8 mouse cellular contexts compared by ENCODE assay signal in the genomic region with DNA sequence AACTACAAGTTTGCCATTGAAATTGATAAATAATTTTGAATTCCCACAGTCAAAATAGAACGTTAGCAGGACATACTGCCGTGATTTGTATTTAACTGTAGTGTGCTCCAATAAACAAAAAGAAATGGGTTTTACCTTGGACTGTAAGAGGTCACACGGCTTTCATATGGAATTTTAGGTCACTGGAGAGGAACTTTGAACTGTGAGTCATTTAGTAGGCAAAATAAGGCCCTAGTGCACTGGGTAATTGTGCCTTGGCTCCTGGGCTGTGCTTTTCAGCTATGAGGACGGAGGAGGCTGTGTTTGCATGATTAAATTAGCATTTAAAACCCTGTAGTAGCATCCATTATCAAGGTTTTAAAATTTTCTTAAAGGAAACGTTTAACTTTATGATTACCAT. TPM values are rescaled to one million over a fixed set of nuclear protein-coding genes. Genes with fewer than 3 reads are reported as not detected.
DNase-seq lines count a peak whose midpoint lies in the region; ATAC-seq lines count a peak whose summit lies in the region.

No protein-coding gene starts in this region.

- H3K9me3 ChIP-seq in heart, embryonic 10.5 days = no peaks in the 10 kb centered on the region
- no peaks in the 10 kb centered on the region for H3K9me3 ChIP-seq in forebrain, embryonic 12.5 days
- no peaks in the 10 kb centered on the region for H3K9me3 ChIP-seq in liver, embryonic 11.5 days (ENCODE audit: control insufficient read depth, low read length)

- peak overlapping the region; percentile 89 for H3K4me3 ChIP-seq in heart, embryonic 10.5 days
- H3K4me3 ChIP-seq in forebrain, embryonic 12.5 days (replicated peaks) = peak overlapping the region; percentile 90
- H3K4me3 ChIP-seq in liver, embryonic 11.5 days (ENCODE audit: low read depth, low read length) = peak overlapping the region; percentile 89

- H3K4me1 ChIP-seq in heart, embryonic 10.5 days = 0 out of 2 replicates have a peak, but pooled peaks cover 4% of the 10 kb centered on the region
- peaks cover 6% of the 10 kb centered on the region for H3K4me1 ChIP-seq in forebrain, embryonic 12.5 days
- H3K4me1 ChIP-seq in liver, embryonic 11.5 days (replicated peaks; ENCODE audit: control insufficient read depth, insufficient read depth, low read length) = peaks cover 9% of the 10 kb centered on the region

- 18% methylated on average over 5 of the region's 5 CpGs for WGBS in heart, embryonic 10.5 days
- 36% methylated on average over 5 of the region's 5 CpGs for WGBS in forebrain, embryonic 12.5 days
- WGBS in liver, embryonic 11.5 days = 38% methylated on average over 5 of the region's 5 CpGs

- no peak for DNase-seq in heart, embryonic 10.5 days (ENCODE audit: low spot score)
- no peak for DNase-seq in heart, adult 18-20 months
- DNase-seq in 3T3-L1 (ENCODE audit: low read depth, low spot score) = peak; percentile 8
- no peak for DNase-seq in liver, embryonic 11.5 days (ENCODE audit: low spot score)
- no peak for DNase-seq in adrenal gland, postnatal 4 days (ENCODE audit: low spot score in 2 of 2)
- DNase-seq in adrenal gland, postnatal 25 days = no peak

- peak overlapping the region; percentile 25; the same call in 1 of the 2 replicates for H3K9ac ChIP-seq in forebrain, embryonic 12.5 days
- no peak overlapping the region for H3K9ac ChIP-seq in liver, embryonic 11.5 days (ENCODE audit: low read depth, low read length)

- ATAC-seq in forebrain, embryonic 12.5 days (ENCODE audit: low FRiP score) = no peak
- no peak for ATAC-seq in liver, embryonic 11.5 days (replicated peaks; ENCODE audit: low FRiP score)
- ATAC-seq in inflammation-experienced regulatory T-cells, adult 6 months = no peak

- H3K36me3 ChIP-seq in heart, embryonic 10.5 days = no peaks in the 10 kb centered on the region
- H3K36me3 ChIP-seq in forebrain, embryonic 12.5 days (replicated peaks) = no peaks in the 10 kb centered on the region
- H3K36me3 ChIP-seq in liver, embryonic 11.5 days (ENCODE audit: control insufficient read depth, insufficient read depth, low read length) = no peaks in the 10 kb centered on the region

- peak overlapping the region; percentile 92 for H3K4me2 ChIP-seq in forebrain, embryonic 12.5 days
- peak overlapping the region; percentile 99 for H3K4me2 ChIP-seq in liver, embryonic 11.5 days

- no peaks in the 10 kb centered on the region for H3K27me3 ChIP-seq in heart, embryonic 10.5 days (ENCODE audit: insufficient read depth, poor library complexity, severe bottlenecking)
- peaks cover 2% of the 10 kb centered on the region; the same call in 1 of the 2 replicates for H3K27me3 ChIP-seq in forebrain, embryonic 12.5 days
- peaks cover 2% of the 10 kb centered on the region; the same call in 1 of the 2 replicates for H3K27me3 ChIP-seq in liver, embryonic 11.5 days (replicated peaks; ENCODE audit: control insufficient read depth, insufficient read depth, low read length)

- peak overlapping the region; percentile 97 for H3K27ac ChIP-seq in heart, embryonic 10.5 days
- no peak overlapping the region for H3K27ac ChIP-seq in forebrain, embryonic 12.5 days
- no peak overlapping the region for H3K27ac ChIP-seq in liver, embryonic 11.5 days (ENCODE audit: low read depth, low read length)

RNA-seq across cellular contexts. Expression of gene Cpeb2, which starts 3.0 kb away (rescaled TPM):
- 3.8 and 6.0 TPM in 2 replicates for polyA plus RNA-seq in heart, embryonic 10.5 days (2016; fragmentation: Nextera tagmentation; extraction: Ambion mirVana)
- total RNA-seq in heart, adult 18-20 months (2021) = 10 to 100 TPM; 20.6 to 24.8 TPM
- 6.1 and 6.2 TPM in 2 replicates for polyA plus RNA-seq in forebrain, embryonic 12.5 days (2016; fragmentation: Nextera tagmentation; extraction: Ambion mirVana)
- polyA plus RNA-seq in liver, embryonic 11.5 days (2014; fragmentation: Nextera tagmentation; extraction: Ambion mirVana) = 1.1 and 1.5 TPM in 2 replicates
- total RNA-seq in adrenal gland, postnatal 4 days (2021) = 10 to 100 TPM; 19.7 to 20.4 TPM
- 25.7 and 35.5 TPM in 2 replicates for total RNA-seq in adrenal gland, postnatal 25 days (2021)
- 1 to 10 TPM; 1.9 to 2.8 (median 2.4) TPM for polyA plus RNA-seq in inflammation-experienced regulatory T-cells, adult 6 months (2017; shearing (Covaris generic))
